Mouse (Mus musculus) gonadal fat pad, adult 2 months (tissue): ENCODE results near the gene Parp1. TPM values are rescaled to one million over a fixed set of nuclear protein-coding genes. Genes with fewer than 3 reads are reported as not detected.

ENCODE experiments used
- DNase-seq: peaks from one replicate; pipeline ENCODE4 v3.0.0-alpha.2; 2012; ENCODE audit warnings: low read depth
- polyA plus RNA-seq: library from polyadenylated mRNA; depleted of rRNA; stranded (reverse); fragments of >200 nt; gene quantifications from 2 replicates; pipeline ENCODE4 v1.2.3, GENCODE M21; 2012; rRNA removed

Gene Parp1
- 18.6 and 18.9 TPM in 2 replicates for polyA plus RNA-seq

DNA sequence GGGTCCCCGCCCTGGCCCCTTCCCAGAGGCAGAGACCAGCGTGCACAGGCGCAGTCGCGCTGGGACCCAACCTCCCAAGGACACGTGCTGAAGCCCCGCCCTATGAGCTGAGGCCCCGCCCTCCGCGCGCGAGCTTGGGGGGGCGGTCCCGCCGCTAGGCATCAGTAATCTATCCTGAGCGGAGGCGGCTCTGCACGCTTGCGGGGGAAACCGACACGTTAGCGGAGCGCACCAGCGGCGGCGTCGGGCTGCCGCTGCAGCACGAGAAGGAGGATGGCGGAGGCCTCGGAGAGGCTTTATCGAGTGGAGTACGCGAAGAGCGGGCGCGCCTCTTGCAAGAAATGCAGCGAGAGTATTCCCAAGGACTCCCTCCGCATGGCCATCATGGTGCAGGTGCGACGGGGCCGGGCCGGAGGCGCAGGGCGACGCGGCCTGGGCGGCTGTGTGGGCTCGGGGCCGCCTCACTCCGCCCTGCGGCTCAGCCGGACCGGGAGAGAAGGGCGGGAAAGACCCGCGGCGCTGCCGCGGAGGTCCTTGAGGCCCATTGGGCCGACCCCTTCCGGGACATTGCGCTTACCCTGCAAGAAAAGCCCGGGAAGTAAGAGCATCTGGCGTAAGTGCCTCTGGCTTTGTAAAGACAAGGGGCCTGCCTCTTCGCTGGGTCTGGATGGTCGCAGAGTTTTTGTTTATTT is at the start of gene Parp1:
Gene Parp1 (plus strand): TSS at position 164 of the 692 bp plus-strand sequence.
- DNase-seq: no peak

DNA sequence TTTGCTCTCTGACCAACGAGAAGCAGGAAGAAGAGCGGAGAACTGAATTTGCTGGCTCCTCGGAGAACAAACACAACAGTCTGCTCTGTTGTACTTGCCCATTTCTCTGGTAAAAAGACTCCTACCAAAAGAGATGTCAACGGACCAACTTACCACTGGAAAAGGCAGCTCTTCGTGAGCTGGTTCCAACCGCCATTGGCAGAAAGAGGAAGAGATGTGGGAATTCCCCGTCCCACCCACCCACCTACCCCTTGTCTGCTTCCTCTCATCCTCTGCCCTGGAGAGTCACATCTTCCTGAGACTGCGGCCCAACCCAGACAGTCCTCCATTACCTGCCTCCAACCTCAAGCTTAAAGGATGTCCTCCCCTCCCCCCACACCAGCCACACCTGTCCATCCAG is 49.2 kb upstream of the Parp1 start:
- no peak for DNase-seq

DNA sequence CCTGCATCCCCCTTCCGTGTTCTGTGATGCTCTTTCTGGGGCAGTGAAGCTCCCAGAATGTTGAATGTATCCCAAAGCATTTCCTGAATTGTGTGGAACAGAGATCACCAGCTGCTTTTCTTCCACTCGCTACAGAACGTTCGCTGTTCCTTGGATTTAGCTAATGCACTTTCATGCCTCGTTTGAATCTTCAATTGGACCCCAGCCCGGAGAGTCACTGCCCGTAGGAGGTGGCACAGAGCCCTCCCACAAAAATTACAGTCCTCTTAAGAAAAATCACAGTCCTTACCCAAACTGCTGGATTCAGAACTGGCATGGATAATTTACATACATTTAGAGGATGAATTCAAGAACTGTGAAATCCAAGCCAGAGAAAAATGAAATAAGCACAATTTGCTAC is 48.5 kb upstream of the Parp1 start:
- no peak for DNase-seq

DNA sequence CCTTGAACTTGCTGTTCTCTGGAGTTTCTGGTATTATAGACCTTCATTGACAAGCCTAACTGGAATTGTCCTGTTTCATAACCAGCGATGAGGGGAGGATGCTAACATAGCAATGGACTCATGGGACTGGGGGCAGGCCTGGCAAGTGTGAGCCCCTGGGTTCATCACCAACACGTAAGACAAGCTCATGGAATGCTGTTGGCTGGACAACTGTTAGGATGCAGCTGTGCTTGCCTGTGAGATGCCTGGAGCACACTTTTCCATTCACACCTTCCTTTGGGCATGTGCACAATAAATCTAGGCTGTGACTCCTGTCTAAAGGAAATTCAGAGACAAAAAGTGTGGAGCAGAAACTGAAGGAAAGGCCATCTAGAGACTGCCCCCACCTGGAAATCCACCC is 45.4 kb upstream of the Parp1 start:
- no peak for DNase-seq

DNA sequence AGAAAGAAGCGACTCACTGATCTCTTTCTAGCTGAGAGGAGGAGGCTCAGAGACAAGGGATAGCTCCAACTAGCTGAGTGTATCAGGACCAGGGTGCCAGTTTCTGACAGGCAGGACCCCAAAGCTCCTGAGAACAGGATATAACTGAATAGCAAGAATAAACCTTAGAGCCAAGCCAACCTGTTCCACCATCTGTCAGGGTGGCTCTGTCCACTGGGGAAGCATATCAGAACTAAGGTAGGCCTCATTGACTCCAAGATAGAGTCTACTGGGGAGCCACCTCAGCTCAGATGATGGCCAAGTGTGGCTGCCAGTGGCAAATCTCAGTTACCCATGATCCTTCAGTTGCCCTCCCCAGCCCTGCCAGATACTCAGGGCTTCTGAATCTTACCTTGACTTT is 43.4 kb upstream of the Parp1 start:
- DNase-seq: no peak

DNA sequence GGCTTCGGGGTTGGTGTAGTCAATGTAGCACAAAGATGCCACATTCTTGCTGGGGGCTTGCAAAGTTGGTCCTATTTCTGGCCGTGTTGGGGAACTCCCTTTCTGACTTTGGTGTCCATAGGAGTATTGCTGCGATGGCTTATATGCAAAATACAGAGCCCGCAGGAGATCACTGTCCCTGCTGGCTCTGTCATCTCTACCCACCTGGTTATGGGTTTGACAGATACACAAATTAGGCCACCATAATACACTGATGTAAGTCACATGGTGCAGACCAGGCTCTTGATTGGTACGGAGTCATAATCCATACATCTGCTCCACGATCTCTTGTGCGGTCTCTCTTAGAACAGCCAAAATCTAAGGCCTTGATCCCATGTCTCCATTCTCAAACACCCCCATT is 38.9 kb upstream of the Parp1 start:
- no peak for DNase-seq

DNA sequence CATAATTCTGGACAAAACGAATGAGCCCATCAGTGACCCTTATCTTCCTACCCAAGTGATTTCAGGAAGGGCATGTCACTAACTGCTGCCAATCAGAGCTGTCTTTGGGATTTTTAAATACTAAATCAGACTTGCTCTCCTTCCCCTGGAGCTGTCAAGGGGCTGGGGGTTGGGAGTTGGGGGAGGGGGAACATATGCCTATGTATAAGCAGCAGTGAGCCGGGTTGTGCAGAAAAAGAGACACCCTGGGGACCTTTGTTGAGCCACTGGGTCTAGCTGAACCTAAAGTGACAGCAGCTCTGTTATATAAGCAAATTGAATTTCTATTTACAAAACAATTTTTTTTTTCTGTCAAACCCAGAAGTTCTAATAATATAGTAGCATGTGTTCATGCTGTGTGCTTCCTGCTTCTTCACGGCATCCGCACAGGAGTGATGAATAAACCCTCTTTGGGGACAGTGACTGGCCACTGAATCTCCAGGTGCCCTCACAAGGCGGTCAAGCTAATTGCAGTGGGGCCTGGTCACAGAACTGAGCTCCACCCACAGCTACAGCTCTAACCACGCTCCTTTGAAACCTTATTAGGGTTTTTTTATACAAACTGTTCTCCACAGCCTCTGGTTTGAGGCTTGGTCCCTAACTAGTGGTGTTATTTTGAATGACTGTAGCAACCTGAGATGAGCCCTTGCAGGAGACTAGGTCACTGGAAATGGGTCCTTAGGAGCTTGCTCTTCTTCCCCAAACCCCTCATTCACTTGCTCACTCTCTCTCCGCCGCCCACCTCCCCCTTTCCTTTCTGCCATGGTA is 38.1 kb upstream of the Parp1 start:
- no peak for DNase-seq

DNA sequence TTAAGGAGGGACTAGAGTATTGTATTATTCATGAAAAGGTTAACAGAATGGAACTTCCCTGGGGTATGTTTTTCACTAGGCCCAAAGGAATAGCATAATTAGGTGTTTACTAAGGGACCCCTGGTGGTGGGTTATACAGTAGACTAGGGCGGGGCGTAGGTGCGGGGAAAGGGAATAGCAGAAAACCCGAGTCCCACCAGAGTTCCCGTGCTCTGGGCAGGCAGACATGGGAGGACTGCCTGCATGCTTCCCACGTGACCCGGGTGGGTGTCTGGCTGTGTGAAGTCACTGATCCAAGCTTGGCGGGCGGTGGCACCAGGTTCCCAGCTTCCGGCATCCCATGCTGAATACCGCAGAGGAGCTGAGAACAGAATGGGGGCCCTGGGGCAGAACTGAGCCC is 36.1 kb upstream of the Parp1 start:
- DNase-seq: no peak

DNA sequence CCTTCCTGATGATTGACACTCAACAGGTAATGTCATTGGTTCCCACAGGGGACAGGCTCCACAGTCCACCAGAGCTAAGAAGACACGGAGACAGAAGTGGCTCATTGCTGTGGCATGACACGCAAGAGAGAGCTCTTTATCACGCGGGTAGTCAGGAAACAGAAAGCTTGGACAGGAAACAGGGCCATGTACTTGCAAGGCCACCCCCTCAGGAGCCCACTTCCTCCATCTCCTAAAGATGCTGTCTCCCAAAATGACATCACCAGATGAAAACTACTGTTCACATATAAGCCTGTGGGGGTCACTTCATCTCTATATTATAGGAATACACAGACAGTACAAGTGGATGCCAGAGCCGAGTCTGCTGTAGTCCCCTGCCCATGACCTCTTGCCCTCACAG is 32.0 kb upstream of the Parp1 start:
- no peak for DNase-seq

DNA sequence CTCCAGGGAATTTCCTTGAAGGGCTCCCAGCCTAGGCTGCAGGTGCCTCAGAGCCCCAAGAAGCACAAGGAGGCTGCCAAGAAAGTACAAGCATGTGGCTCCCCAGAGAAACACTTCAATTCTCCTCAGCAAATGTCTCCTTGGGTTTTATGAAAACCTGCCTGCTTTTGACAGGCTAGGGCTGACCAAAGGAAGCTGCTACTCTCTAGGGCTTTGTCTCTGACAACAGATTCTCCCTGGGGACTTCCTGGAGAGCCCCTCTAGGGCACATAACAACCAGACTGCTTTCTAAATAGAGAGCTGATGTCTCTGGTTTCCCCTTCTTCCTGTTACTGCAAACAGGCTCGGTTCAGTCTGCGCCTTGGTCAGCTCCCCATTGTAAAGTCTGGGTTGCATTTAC is 27.5 kb upstream of the Parp1 start:
- DNase-seq: no peak

DNA sequence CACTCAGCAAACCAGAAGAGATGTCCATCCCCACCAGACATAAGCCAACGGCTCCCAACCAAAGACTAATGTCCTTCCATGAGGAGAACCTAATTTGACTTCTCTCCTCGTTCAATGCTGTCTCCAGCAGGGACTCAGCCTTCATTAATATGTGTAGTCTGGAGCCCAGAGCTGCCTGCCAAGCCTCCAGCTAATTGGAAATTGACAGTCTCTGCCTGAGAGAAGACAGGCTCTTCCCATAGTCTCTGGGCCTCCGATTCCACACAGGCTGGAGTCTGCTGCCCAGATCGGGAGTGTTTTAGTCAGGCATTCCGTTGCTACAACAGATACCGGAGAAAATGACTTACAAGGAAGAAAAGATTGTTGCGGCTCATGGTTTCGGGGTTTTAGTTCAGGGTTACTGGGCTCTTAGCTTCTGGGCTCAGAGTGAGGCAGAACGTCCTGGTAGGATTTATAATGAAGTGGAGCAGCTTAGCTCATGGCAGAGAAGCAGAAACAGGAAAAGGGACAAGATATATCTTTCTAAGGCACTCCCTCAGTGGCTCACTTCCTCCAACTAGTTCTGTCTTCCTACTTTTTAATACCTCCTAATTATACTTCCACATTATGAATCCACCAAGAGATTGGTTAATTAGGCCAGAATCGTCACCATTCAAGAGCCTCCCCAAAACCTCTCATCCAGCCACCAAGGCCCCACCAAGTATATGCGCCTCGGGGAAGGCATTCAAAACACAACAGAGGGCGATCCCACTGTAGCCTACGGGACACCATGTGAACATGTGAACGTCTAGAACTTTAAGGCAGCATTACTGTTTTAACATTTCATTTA is 26.6 kb upstream of the Parp1 start:
- no peak for DNase-seq

DNA sequence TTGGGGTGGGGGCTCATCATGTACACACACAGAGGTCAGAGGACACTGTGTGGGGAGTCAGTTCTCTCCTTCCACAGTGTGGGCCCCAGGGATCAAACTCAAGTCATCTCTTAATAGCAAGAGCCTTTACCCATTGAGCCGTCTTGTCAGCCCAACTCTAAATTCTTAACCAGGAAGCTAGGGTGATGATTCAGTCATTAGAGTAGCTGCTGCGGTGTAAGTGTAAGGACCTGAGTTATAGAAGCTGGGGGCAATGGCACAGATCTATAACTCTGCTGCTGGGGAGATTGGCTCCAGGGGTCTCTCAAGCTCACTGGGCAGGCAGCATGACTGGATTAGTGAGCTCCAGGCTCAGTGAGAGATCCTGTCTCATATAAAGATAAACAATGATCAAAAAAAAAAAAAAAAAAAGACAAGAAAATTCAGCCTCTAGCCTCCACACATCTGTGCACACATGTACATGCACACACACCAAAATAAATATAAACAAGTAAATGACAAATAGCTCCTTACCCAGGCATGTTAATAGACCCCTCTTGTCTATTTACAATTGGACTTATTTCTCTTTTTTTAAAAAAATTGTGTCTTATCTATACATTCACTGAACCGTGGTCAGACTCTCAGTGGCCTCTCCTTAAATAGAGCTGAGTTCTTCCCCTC is 25.9 kb upstream of the Parp1 start:
- DNase-seq: no peak

DNA sequence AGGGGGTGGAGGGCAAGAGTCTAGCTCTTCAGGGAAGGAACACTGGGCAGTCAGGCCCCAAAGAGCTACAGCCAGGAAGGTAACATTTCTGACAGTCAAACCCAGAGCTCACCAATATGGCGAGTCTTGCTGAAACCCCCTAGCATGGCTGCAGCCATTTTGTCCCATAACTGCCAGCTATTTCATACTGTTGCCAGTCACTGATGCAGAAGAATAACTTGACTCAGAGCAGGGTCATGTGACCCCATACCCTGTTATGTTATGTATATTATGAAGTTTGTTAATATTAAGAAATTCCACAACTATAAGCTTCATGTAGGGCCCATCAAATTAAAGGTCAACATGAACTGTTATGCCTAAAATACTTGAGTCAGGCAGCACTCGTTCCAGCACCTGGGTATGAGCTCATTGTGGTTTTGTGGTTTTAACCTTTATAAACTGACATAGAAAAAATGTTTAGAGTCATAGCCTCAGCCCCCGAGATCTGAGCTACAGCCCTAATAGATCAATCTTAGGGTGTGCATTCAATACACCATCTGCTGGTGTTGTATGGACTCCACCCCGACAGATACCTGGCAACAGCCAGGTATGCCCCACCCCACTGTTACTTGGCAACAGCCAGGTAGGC is 22.7 kb upstream of the Parp1 start:
- DNase-seq: no peak

DNA sequence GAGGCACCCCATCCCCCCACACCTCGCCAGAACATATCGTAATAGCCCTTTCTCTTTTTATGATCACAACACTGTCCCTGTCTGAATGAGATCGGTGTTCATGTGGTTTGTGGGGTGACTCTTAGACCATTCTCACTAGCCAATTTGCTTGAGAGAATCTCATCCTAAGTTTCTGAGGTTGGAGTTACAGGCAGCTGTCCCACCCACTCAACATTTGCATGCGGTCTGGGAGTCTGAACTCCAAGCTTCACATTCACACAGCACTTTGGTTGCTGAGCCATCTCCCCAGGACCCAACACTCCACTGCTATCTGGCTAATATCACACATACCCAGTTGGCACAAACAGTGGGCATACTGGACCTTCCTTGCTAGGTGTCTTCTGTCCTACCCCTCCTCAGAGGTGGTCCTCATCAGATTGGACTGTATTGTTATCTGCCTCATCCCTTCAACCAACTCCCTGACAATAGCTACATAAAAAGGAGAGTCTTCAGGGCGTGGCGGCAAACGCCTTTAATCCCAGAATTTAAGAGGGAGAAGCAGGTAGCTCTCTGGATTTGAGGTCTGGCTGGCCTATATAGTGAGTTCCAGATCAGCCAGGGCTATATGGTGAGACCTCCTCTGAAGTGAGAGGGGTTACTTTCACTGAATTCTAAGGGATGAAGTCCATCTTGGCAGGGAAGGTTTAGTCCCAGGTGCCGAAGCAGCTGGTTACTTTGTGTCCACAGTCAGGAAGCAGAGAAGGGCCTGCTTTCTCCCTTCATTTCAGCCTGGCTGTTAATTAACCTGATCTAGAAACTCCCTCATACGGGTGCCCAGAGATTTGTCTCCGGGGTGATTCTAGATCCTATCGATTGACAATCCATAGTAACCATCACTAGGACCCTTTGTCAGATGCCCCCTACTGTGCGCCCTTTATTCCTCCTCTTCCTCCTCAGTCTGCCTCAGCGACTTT is 21.6 kb upstream of the Parp1 start:
- no peak for DNase-seq

DNA sequence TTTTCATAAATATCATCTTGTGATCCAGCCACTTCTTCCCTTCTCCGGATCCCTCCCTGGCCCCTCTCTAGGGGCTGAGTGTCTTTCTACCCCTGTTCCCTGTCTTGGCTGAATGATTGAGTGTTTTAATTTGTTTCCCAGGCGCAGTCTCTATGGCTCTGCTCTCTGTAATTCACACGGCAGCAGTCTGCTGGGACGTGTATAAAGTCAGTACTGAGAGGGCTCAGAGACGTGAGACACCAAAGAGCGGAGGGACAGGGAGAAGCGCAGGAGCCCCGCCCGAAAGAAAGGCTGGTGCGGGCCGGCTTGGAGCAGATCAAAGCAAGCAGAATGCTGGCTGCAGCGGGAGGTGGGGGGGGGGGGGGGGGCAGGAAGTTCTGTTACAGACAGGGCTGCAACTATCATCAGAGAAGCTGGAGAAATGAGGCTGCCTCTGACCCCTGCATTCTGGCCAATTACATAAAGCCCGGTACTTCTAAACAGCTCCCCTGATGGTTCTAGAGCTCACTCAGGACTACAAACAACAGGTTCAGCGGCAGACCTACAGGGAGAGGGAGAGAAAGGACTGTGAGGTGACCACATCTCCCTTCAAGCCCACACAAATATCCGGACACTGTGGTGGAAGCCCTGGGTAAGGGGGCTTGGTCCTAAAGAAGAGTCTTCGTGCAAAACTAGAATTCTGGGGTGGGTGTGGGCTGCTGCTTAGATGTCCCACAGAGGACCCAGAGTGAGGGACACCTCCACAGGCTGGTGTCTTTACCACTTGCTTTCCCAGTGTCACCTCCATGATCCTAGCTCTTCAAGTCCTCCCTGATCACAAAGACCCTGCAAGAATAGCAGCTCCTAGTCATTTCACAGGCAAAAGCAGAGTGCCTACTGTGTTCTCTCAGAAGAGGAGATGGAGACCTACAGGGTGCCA is 20.7 kb upstream of the Parp1 start:
- no peak for DNase-seq

DNA sequence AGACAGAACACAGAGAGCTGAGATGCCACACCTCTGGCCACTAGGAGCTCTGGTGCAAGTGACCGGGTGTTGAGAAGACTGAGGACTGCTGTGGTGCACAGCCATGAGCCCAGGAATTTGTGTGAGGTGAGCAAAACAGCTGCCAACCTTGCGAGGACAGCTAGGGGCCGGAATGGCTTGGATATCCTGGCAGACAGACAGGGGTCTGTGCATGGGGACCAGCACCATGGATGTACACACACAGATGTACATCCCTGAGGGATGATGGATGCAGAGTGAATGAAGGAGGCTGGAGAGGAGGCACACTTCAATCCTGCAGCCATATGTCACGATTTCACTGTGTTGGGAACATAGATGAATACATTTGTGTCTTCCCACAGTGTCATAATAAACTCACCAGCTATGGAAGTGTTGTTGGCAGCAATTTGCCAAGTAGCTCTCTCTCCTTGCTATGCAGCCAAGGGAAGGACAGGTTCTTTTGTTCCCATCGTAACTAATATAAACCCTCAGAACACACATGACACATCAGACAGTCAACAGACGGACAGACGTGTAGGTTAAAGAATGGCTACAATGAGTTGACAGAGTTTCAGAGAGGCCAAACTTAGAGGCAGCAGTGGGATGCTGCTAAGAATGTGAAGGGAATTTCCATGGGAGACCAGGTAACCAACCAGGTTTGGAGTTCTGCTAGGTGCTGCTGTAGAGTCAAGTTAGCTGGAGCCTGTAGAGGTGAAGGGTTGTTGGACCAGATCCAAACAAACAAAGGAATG is 19.0 kb upstream of the Parp1 start:
- DNase-seq: no peak

DNA sequence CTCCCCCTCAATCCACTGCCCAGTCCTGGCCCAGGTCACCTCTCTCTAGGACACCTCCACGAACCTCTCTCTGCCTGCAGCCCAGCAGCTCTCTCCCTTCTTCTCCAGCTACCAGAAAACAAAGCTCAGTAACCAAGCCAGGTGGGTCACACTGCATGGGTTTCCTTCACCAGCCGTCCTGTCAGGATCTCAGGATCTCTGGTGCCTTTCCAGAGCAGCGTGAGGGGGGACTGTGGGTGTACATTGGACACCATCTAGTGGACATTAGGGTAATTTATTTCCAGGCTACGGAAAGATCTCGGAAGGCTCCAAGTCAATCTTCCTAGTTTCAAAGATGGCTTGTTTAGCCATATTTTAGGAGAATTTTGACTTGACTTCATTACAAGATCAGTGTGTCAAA is 18.0 kb upstream of the Parp1 start:
- DNase-seq: no peak

DNA sequence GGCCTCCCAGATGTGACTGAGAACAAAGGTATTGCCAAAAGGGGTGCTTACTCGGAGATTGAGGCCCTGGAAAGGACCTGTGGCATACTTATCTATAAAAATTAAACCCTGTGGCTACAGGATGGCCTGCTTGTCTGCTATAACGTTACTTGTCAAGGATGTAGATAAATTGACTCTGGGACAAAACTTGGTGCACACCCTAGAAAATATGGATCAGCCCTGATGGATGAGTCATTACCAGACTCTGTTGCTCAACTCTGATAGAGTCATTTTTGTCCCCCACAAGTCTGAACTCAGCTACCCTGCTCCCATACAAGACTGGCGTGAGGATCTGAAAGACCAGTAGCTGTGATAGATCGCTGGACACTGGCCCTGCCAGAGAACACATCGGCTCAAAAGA is 11.8 kb upstream of the Parp1 start:
- no peak for DNase-seq

DNA sequence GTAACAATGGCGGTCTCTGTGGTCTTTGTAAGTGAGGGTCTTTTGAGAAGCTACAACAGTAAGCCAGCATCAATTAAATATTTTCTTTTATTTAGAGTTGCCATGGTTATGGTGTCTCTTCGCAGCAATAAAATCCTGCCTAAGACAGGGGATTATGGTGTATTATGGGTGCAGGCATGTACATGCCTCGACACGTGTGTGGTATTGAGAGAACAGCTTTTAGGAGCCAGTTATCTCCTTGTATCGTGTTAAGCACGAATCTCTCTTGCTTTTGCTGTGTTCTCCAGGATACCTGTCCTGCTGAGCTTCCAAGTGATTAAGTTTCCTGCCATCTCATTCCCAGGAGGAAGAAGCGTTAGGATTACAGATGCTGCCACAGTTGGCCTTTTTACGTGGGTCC is 9.3 kb upstream of the Parp1 start:
- DNase-seq: no peak
